Mouse (Mus musculus): ENCODE results near the gene Zfp46.

Zfp46 gene

DNA sequence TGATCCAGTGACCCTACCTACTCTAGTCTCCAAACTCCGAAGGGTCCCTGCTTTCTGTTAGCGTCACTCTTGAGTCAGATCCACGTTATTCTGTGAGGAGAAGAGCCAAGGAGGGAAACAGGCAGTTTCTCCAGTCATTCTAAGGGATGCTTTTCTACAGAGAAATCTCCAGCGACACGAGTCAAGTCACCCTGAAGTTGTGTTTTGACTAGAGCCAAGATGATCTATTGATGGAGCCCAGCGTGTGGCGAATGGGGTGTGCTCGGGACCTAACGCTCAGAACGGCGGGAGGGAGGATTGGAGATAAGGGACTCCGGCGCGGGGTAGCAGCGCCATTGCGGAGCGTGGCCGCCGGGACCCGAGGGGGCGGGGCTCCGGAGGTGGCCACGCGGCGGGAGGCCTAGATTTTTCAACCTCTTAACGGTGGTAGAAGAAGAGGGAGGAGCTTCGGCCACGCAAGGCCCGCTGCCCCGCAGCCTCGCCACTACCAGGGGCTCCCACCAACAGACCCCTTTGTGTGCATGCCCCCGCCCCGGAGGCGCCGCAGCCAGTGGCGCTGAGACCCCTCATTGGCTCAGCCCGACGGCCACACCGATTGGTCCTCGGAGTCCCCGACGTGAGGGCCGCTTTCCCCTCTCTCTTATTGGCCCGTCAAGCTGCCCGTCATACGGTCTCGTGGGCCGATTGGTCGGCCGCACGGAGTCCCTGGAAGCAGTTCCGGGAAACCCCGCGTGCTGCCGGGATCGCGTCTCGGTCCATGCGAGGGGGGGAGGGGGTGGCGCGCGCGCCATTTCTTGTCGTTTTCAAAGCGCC, 26.0 kb downstream of the Zfp46 start, which contains the start of gene Hnrnpr:
Gene Hnrnpr, plus strand, starts transcription at position 714 of the 813 bp plus-strand sequence.
- peak; percentile 97 for DNase-seq (ENCODE audit: extremely low read depth, insufficient read length, low spot score)

DNA sequence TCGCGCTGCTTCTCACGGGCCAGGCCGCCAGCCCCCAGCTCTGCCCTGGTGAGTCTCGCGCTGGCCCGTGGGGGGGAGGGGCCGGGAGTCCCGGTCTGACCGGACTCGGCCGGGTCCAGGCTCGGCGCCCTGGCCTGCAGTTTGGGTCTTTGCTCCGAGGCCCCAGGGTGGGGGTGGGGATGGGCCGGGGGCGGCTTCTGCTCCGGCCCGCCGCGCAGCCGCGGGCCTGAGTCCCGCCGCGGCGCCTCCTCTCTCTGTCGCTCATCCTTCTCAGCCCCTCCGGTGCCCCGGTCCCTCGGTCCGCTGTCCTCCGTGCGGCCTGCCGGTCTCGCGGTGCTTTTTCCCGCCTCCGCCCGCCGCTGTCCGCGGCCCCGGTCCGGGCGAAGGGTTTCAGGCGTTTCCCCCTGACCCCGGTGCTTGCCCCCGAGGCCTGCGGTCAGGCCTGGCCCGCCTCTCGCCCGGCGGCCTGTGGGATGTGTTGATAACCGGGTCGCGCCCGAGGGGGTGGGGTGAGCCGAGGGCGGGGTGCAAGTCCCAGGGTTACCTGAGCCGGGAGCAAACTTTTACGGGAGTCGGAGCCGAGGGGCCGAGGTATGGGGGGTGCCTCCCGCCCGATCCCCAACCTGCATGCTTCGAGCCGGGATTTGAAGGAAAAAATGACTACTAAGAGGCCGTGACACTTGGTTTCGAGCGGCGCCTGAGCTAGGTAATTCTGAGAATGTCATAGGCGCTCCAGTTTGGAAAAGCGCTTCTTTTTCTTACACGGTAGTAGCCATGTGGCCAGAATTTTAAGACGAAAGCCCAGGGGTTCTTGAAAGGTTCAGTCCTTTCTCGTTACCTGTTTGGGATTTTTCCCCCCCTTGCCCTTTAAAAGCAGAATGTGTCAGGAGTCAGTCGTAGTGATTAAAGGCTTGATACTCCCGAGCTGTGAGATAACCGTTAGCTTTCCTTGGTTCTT, 26.8 kb downstream of the Zfp46 start:
- DNase-seq (ENCODE audit: extremely low read depth, insufficient read length, low spot score) = peak; percentile 65

DNA sequence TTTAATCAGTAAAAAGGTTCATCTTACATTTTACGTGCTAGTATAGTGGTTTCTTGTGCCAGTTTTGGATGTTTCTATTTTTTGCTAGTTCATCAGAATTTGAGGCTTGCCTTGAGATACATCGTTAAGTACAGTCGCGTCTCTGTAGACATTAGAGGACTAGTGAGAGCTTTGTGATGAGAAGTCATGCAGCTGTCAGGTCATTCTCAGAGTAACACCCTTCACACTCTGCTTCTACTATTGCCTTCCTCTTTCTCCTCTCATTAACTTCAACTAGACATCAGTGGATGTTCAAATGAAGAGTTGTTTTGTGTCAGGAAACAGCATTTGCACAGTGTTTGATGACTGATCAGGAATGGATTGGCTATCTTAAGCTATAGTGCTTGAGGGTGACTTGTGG, 28.1 kb downstream of the Zfp46 start:
- no peak for DNase-seq (ENCODE audit: extremely low read depth, insufficient read length, low spot score)

DNA sequence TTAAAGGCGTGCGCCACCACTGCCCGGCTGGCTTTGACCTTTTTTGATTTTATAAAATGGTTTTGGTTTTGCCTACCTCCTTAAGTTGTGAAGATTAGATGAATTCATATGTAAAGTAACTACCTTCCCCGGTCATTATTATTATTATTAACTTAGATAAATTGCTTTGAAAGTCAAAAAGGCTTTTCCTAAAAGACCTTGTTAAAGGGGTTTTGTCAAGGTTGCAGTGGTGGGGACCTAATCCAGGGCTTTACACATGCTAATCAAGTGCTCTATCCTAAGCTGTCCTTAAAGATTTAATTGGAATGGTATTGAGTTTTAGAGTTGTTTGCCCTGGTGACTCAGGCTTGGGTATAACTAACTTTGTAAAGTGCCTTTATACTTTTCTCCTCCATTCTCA, 33.2 kb downstream of the Zfp46 start:
- no peak for DNase-seq (ENCODE audit: extremely low read depth, insufficient read length, low spot score)

DNA sequence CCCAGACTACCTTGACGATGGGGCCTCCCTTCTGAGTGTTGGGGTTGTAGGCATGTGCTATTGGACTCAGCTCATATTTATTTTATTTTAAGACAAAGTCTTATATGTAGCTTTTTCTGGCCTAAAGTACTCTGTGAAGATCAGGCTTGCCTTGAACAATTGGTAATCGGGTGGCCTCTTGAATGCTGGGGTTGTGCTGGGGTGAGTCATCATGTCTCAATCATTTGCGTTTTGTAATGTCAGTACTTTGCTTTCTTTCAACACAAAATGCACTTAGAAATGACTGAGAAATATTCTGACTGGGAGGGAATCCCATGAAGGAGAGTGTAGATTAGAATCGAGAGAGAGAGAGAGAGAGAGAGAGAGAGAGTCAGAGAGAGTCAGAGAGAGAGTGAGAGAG, 35.5 kb downstream of the Zfp46 start:
- peak; percentile 14 for DNase-seq (ENCODE audit: extremely low read depth, insufficient read length, low spot score)

DNA sequence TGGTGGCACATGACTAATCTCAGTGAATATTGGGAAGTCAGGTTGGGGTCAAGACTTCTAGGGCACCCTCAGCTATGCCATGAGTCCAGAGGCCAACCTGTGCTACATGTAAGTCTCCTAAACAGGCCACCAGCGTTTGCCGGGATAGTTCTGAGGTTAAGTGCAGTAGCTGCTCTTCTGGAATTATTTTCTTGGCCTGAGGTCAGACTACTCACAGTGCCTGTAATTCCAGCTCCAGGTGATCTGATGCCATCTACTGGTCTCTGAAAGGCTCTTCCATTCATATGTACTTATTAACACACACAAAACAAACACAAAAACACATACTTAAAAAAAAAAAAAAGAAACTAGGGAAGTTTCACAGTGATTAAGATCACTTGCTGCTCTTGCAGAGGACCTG, 39.7 kb downstream of the Zfp46 start:
- peak; percentile 14 for DNase-seq (ENCODE audit: extremely low read depth, insufficient read length, low spot score)

DNA sequence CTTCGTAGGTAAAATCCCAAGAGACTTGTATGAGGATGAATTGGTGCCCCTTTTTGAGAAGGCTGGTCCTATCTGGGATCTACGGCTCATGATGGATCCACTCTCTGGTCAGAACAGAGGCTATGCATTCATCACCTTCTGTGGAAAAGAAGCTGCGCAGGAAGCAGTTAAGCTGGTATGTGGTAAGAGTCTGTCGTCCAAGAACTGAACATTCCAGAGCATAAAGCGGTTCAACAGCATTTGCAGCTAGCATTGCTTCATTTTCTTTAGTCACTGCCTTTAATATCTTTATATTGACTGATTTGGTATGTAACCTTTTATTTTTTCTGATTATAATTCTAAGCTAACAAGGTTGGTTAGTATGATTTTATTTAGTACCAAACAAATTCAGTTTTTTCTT, 42.8 kb downstream of the Zfp46 start:
- DNase-seq (ENCODE audit: extremely low read depth, insufficient read length, low spot score) = no peak

DNA sequence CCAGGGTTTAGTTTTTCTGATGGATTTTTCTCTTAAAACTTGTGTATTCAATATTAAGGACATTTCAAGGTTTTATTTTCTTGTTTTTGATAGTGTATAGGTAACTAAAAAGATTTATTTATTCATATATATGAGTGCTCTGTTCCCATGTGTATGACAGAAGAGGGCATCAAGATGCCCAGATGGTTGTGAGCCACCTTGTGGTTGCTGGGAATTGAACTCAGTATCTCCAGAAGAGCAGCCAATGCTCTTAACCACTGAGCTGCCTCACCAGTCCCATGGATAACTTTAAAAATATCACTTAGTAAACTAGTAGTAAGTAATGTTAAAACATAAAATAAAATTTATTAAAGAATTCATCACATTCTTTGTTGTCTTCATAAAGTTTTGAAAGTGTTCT, 43.6 kb downstream of the Zfp46 start:
- no peak for DNase-seq (ENCODE audit: extremely low read depth, insufficient read length, low spot score)

DNA sequence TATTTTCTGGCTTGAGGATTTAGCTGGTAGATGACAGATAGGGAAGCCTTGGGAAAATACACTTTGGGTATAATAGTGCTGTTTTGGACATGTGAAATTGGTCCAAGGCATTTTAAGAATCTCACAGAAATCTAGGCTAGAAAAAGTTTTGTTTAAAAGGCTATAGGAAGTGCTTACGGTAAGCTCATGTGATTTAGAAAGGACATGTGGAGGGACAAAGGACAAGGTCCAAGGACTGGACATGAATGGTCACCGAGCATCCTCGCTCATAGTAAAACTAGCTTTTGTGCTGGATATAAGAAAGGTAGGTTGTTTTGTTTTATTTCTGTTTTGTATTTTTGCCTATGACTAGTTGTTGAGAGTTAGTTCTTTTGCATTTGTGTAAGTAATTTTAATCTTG, 47.2 kb downstream of the Zfp46 start:
- no peak for DNase-seq (ENCODE audit: extremely low read depth, insufficient read length, low spot score)

DNA sequence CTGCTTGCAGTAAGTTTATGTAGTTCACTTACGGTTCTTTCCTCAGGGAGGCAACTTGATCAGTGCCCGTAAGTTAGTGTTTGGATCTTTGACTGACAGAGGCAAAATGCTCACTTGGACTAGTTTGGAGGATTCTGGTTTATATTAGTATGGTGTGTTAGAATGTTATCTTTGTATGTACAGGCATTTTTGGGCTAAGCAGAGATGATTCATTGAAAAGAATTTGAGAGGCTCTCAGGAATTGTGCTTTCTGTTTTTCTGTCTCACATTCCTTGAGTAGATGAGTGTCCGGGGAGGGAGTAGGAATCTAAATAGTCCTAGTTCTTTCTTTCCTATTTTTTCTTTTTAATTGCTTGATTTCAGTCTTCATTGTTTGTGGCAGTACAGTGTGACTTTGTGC, 48.7 kb downstream of the Zfp46 start:
- DNase-seq (ENCODE audit: extremely low read depth, insufficient read length, low spot score) = no peak

DNA sequence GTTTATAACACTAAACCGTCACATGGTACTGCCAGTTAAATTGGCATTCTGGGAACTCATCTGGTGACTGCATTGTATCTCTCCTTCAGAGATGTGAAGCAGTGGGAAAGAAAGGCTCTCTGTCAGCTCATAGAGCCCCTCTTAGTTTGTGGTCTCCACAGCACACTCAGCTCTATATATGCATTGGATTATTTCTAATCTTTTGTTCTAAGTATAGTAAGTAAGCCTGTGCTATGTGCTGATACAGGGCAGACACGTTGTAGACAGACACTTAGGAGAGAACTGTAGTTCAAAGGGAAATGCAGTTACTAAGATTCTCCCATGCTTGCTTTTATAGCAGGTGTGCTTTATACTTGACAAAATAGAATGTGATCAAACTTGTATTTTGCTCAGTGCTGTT, 50.6 kb downstream of the Zfp46 start:
- DNase-seq (ENCODE audit: extremely low read depth, insufficient read length, low spot score) = no peak

DNA sequence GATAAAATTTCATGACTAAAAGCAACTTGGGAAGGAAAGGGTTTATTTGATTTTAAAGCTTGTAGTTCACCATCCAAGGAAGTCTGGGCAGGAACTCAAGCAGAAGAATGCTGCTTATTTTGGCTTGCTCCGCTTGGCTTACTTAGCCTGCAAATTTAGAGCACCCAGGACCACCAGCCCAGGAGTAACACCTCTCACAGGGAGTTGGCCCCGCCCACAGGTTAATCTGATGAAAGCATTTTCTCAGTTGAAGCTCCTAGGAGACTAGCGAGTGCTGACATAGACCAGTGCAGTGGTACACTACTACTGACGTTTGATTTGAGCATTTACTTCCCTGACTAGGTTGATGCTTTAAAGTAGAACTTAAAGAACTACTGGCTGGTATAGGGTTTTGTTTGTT, 52.6 kb downstream of the Zfp46 start:
- DNase-seq (ENCODE audit: extremely low read depth, insufficient read length, low spot score) = no peak
